Mouse (Mus musculus) bone marrow, adult 2 months (tissue): Measurements from ENCODE around the gene Atp6v0d1. TPM values are rescaled to one million over a fixed set of nuclear protein-coding genes. Genes with fewer than 3 reads are reported as not detected.
A peak's percentile ranks its signal among the peaks of the same experiment; 100 is the strongest.

Experiments
- H3K27ac ChIP-seq: fragments of 200-500 bp; 2 replicates; pipeline ENCODE4 v1.5.1; 2012; ENCODE audit warnings: low read depth, mild to moderate bottlenecking, control low read depth, inconsistent platforms, low read length; ENCODE audit not compliant: control insufficient read depth, poor library complexity, insufficient read depth
- H3K4me1 ChIP-seq: fragments of 200-500 bp; 2 replicates; pipeline ENCODE4 v1.6.1; 2011; ENCODE audit warnings: low read length; ENCODE audit not compliant: control insufficient read depth, insufficient read depth
- H3K4me3 ChIP-seq: fragments of 200-500 bp; replicated peaks from 2 replicates; pipeline ENCODE3; 2011; ENCODE audit warnings: mild to moderate bottlenecking, low read depth, low read length, control low read depth; ENCODE audit not compliant: control insufficient read depth
- CTCF ChIP-seq: fragments of 200-500 bp; IDR thresholded peaks from 2 replicates; pipeline ENCODE4 v1.5.1; 2011; ENCODE audit warnings: low read length, control low read depth; ENCODE audit not compliant: control insufficient read depth, insufficient read depth
- POLR2A ChIP-seq: fragments of 200-500 bp; IDR thresholded peaks from 2 replicates; pipeline ENCODE4 v1.6.1; 2011; ENCODE audit warnings: low read depth, mild to moderate bottlenecking, control low read depth, low read length, borderline replicate concordance; ENCODE audit not compliant: control insufficient read depth
- WGBS: fragments of 180-500 bp; shearing (Covaris S2); methylation state at CpG from one replicate; pipeline ENCODE4 v1.1.7; 2018; 5-methylcytosine and 5-hydroxymethylcytosine counted together
- polyA plus RNA-seq: library from polyadenylated mRNA; stranded (reverse); fragments of >200 nt; gene quantifications from 2 replicates; pipeline ENCODE4 v1.2.4, GENCODE M21; 2011; ENCODE audit warnings: low replicate concordance; ENCODE audit not compliant: missing spikeins, insufficient read depth, insufficient read length

Atp6v0d1 gene
- polyA plus RNA-seq, 1 experiment, result 58.3 TPM

DNA sequence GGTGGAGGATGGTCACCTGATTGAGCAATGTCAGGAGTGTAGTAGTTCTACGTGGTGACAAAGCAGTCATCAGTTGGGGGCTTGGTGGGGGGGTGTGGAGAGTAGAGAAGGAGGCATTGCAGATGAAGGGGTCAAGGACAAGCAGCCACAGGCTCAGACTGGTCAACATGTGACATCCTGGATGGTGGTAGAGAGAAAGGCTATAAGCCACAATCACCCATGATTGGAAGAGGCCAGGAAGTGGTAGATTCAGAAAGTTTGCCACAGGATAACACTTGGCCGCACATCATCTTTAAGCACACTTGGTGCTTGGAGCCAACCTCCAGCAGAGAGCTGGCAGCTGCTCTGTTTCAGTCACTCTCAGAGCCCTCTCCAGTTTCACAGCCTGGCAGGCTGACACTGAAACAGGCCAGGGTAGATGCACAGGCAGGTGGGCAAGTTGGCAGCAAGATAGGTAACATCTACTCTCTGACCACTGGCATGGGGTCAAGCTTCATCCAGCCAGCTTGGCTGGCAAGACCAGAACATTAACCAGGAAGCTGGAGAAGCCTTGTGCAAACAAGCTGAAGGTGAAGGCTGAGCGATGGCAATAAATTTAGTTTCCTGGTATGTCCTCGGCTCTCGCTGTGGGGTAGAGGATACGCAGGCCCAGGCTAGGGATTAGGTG, 28.7 kb downstream of the Atp6v0d1 start:
- H3K4me1 ChIP-seq, result peaks cover 5% of the 10 kb centered on the region
- WGBS, result 81% methylated on average over 6 of the region's 6 CpGs
- no peak overlapping the region for H3K4me3 ChIP-seq
- no peak overlapping the region for H3K27ac ChIP-seq
- no peak for TF ChIP-seq CTCF

DNA sequence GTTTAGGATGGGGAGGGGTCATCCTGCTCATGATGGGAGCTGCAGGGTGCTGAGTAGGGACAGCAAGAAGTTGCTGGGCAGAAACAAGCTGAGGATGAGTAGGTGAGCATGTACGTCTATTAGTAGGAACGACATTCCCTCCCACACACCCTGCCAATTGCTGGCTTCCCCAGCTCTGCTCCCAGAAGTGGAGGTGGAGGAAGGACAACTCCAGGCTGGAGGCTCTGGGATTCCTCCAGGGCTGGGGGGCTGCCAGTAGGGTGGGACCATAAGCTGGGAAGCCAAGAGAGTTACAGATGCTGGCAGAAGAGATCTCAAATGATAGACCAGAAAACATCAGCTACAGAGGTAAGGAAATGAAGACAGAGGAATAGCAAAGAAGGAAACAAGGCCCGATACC, 29.3 kb downstream of the Atp6v0d1 start:
- H3K27ac ChIP-seq, result no peak overlapping the region
- WGBS, result 91% methylated on average over 3 of the region's 3 CpGs
- H3K4me1 ChIP-seq, result peaks cover 2% of the 10 kb centered on the region; the same call in 1 of the 2 replicates
- no peak for TF ChIP-seq CTCF
- no peak for TF ChIP-seq POLR2A
- H3K4me3 ChIP-seq, result no peak overlapping the region

DNA sequence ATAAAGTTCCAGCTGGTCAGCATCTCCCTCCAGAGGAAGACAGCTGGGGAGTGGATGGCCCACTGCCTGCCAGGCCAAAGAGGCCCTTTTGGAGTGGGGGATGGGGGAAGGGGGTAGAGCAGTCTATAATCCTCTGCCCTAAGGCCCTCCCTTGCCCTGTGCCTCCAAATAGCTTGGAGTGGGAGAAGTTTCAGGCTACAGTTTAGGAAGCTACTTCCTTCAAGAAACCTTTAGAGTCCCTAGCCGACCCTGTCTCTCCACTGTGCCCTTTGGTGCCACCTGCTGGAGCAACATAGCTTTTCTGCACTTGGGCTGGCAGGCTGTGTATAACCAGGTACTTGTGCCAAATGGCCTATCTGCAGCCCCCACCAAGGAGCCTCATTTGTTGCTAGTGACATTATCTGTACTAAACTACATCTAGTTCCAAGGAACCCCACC, 31.9 kb downstream of the Atp6v0d1 start:
- Histone ChIP-seq H3K27ac (no peak overlapping the region), H3K4me1 (peaks cover 2% of the 10 kb centered on the region; the same call in 1 of the 2 replicates), H3K4me3 (no peak overlapping the region)
- WGBS, result 5% methylated on average over 1 of the region's 1 CpGs
- TF ChIP-seq POLR2A (no peak), CTCF (peak; percentile 83)

DNA sequence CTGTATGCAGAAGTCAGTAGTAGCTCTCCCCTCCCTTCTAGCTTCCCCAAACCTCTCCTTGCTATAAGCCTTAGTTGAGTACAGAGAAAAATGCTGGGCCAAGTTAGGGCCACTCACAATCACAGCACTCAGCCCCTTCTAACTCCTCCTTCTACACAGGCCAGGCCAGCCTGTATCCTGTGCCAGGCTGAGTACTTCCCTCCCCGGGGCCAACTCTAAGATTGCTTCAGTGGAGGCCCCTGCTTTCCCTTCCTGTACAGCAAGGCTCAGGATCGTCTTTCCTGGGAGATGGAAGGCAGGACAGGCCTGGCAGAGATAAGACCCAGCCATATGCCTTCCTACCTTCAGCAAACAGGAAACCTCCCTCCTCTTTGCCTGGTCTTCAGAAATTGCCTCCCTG, 32.4 kb downstream of the Atp6v0d1 start:
- Histone ChIP-seq H3K4me1 (peaks cover 2% of the 10 kb centered on the region; the same call in 1 of the 2 replicates), H3K27ac (no peak overlapping the region), H3K4me3 (no peak overlapping the region)
- 4% methylated on average over 2 of the region's 2 CpGs for WGBS
- TF ChIP-seq POLR2A (no peak), CTCF (no peak)

DNA sequence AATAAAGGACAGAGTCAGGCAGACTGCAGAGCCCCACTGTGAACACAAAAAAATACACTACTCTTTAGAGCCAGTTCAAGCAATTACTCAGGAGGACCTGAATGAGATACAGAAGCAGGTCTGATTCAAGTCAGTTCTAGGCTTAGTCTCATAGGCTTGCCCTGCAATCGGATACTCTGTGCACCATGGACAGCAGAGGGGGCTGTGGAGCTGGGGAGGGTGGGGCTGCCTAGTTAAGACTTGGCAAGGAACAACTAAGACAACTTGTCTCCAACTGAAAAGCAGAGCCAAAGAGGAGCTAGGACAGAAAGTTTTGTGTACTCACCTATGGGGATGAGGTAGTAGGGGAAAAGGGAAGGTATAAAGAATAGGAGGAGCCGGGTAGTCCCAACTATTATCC, 34.1 kb downstream of the Atp6v0d1 start:
- Histone ChIP-seq H3K27ac (no peak overlapping the region), H3K4me1 (peaks cover 2% of the 10 kb centered on the region; the same call in 1 of the 2 replicates), H3K4me3 (no peak overlapping the region)
- WGBS, result 43% methylated on average over 2 of the region's 2 CpGs
- TF ChIP-seq CTCF, result peak; percentile 62
- no peak for TF ChIP-seq POLR2A

DNA sequence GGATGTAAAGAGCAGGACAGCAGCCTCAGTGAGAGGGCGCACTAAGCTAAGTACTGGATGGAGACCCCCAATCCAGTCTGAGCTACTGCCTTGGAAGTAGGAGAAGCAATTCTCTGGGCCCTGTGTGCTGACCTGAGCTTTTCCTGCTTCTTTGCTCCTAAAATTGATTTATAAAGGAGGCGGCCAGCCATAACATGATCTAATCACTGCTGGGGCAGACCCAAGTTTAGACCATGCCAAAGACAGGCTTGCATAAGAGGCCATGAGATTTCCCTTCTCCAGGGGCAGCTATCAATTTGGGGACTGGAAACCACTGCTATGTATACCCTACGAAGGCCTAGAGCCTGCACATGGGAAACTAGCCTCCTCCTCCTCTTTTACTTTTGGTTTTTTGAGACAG, 36.6 kb downstream of the Atp6v0d1 start:
- peaks cover 2% of the 10 kb centered on the region; the same call in 1 of the 2 replicates for H3K4me1 ChIP-seq
- H3K27ac ChIP-seq, result no peak overlapping the region
- TF ChIP-seq CTCF (no peak), POLR2A (no peak)
- 93% methylated on average over 3 of the region's 3 CpGs for WGBS
- no peak overlapping the region for H3K4me3 ChIP-seq

DNA sequence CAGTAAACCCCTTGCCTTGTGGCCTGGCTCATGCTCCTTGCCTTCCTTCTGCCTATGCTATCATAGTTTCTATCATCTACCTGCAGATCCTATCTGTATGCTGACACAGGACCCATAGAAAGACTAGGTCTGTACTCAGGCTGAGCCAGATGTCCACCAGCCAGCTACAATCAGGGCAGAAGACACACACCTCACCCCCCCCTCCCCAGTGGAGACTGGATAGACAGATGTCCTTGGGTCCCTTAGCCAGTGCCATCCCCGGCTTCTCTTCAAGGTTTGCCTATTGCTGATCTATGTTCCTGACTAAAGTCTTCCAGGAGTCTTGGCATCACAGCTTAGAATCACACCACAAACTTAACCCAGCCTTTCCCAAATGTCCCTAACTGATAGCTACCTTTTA, 37.6 kb downstream of the Atp6v0d1 start:
- Histone ChIP-seq H3K4me1 (no peaks in the 10 kb centered on the region; the same call in 1 of the 2 replicates), H3K27ac (no peak overlapping the region), H3K4me3 (no peak overlapping the region)
- TF ChIP-seq CTCF (no peak), POLR2A (no peak)
- WGBS, result 92% methylated on average over 1 of the region's 1 CpGs

DNA sequence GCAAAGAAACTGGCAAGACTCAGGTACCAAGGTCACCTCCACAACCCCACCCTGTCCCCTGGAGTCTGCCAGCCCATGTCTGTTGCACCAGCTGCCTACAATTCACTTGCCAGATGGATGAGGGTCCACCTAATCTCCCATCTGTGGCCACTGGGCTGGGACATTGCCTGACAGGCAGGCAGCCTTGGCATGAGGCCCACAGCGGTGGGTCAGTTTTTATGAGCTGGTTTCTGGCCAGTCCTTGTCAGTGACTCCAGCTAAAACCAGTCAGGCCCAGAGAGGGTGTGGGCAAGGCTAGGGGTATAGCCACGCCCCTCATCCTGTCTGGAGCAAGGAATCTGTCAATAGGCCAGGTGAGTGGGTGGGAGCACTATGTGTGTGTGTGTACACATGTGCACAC, 38.7 kb downstream of the Atp6v0d1 start:
- H3K4me3 ChIP-seq, result no peak overlapping the region
- no peaks in the 10 kb centered on the region; the same call in 1 of the 2 replicates for H3K4me1 ChIP-seq
- H3K27ac ChIP-seq, result no peak overlapping the region
- WGBS, result 70% methylated on average over 2 of the region's 2 CpGs
- TF ChIP-seq CTCF (no peak), POLR2A (no peak)

DNA sequence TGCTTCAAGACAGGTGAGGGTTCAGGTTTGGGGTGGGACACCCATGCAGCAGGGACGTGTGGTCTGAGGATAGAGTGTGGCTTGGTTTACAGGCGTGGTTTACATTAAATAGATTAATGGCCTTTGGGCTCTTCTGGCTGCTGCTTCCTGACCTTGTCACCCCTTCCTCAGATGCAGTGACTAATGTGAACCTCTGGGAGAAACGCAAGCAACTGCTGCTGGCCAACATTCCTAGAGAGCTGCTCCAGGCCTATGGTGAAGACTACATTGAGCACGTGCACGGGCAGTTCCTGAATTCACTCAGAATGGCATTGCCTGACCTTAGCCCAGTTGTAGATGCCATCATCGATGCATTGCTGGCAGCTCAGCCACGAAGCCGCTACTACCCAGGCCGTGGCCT, 43.0 kb downstream of the Atp6v0d1 start:
- Histone ChIP-seq H3K4me3 (no peak overlapping the region), H3K4me1 (peaks cover 3% of the 10 kb centered on the region), H3K27ac (no peak overlapping the region)
- TF ChIP-seq CTCF (no peak), POLR2A (no peak)
- WGBS, result 83% methylated on average over 9 of the region's 9 CpGs
